Mouse (Mus musculus) midbrain, embryonic 14.5 days (tissue): Measurements from ENCODE around the gene Tank. TPM values are rescaled to one million over a fixed set of nuclear protein-coding genes. Genes with fewer than 3 reads are reported as not detected.

Experiments used
- ATAC-seq: fragments of 200-750 bp; cut with Nextera tagmentation; 2 replicates; pipeline ENCODE4 v1.8.0; 2017; ENCODE audit warnings: moderate number of reproducible peaks, moderate library complexity; ENCODE audit not compliant: low FRiP score, low TSS enrichment
- DNase-seq: peaks from one replicate; pipeline ENCODE4 v3.0.0-alpha.2; 2015
- H3K27ac ChIP-seq: fragments of 300-500 bp; sonication (generic); replicated peaks from 2 replicates; pipeline ENCODE4 v1.5.1; 2014; ENCODE audit warnings: mild to moderate bottlenecking, low read depth, low read length, moderate library complexity
- H3K27me3 ChIP-seq: fragments of 300-500 bp; sonication (generic); 2 replicates; pipeline ENCODE4 v1.6.1; 2014; ENCODE audit warnings: low read length, control low read depth, mixed read lengths; ENCODE audit not compliant: control insufficient read depth, insufficient read depth
- H3K36me3 ChIP-seq: fragments of 300-500 bp; sonication (generic); 2 replicates; pipeline ENCODE4 v1.6.1; 2014; ENCODE audit warnings: low read length, control low read depth; ENCODE audit not compliant: control insufficient read depth, insufficient read depth
- H3K4me1 ChIP-seq: fragments of 300-500 bp; sonication (generic); 2 replicates; pipeline ENCODE4 v1.6.1; 2014; ENCODE audit warnings: mild to moderate bottlenecking, antibody characterized with exemption, low read length, control low read depth; ENCODE audit not compliant: control insufficient read depth, insufficient read depth
- H3K4me2 ChIP-seq: fragments of 300-500 bp; sonication (generic); 2 replicates; pipeline ENCODE4 v1.6.1; 2014; ENCODE audit warnings: mild to moderate bottlenecking, low read length, moderate library complexity
- H3K4me3 ChIP-seq: fragments of 300-500 bp; sonication (generic); replicated peaks from 2 replicates; pipeline ENCODE4 v1.5.1; 2014; ENCODE audit warnings: low read depth, low read length
- H3K9ac ChIP-seq: fragments of 300-500 bp; sonication (generic); replicated peaks from 2 replicates; pipeline ENCODE4 v1.6.1; 2014; ENCODE audit warnings: mild to moderate bottlenecking, low read length, moderate library complexity
- H3K9me3 ChIP-seq: fragments of 300-500 bp; sonication (generic); 2 replicates; pipeline ENCODE4 v1.6.1; 2016; ENCODE audit warnings: low read length, control low read depth, mixed read lengths; ENCODE audit not compliant: control insufficient read depth
- WGBS: fragments of 180-500 bp; shearing (Covaris S2); extraction: QIAGEN DNeasy Blood & Tissue Kit; methylation state at CpG from one replicate; pipeline ENCODE4 v1.1.7; 2014; 5-methylcytosine and 5-hydroxymethylcytosine counted together
- polyA plus RNA-seq: library from polyadenylated mRNA; unstranded; fragments of >200 nt; fragmentation: Nextera tagmentation; extraction: Ambion mirVana; gene quantifications from 2 replicates; pipeline ENCODE4 v1.2.1, GENCODE M21; 2014

The Tank gene
- polyA plus RNA-seq, 1 experiment from 2014 or later, result 37.1 TPM

GRCm38 (mm10) chr2:61623996-61624395 is 45.6 kb downstream of the Tank start:
- Histone ChIP-seq H3K9ac (no peak overlapping the region), H3K27ac (no peak overlapping the region), H3K36me3 (peaks cover 8% of the 10 kb centered on the region), H3K9me3 (0 out of 2 replicates have a peak, but pooled peaks cover 7% of the 10 kb centered on the region), H3K27me3 (no peaks in the 10 kb centered on the region), H3K4me1 (no peaks in the 10 kb centered on the region), H3K4me3 (no peak overlapping the region), H3K4me2 (no peak overlapping the region)
- no peak for DNase-seq
- no peak for ATAC-seq

- WGBS, result 81% methylated on average over 3 of the region's 3 CpGs
- Histone ChIP-seq H3K4me2 (no peak overlapping the region), H3K27ac (no peak overlapping the region), H3K36me3 (peaks cover 4% of the 10 kb centered on the region; the same call in 1 of the 2 replicates), H3K9ac (no peak overlapping the region), H3K9me3 (no peaks in the 10 kb centered on the region), H3K4me3 (no peak overlapping the region), H3K4me1 (no peaks in the 10 kb centered on the region), H3K27me3 (no peaks in the 10 kb centered on the region)
- DNase-seq, result no peak
- no peak for ATAC-seq
Measured at GRCm38 (mm10) chr2:61630864-61631555, 52.6 kb downstream of the Tank start.

- ATAC-seq, result no peak
- Histone ChIP-seq H3K9me3 (no peaks in the 10 kb centered on the region), H3K4me2 (no peak overlapping the region)
Measured at GRCm38 (mm10) chr2:61635099-61635498, 56.7 kb downstream of the Tank start.

GRCm38 (mm10) chr2:61638182-61638581 is 59.8 kb downstream of the Tank start:
- ATAC-seq (no peak), DNase-seq (no peak)

More at GRCm38 (mm10) chr2:61635099-61635498, 56.7 kb downstream of the Tank start:
- Histone ChIP-seq H3K27ac (no peak overlapping the region), H3K27me3 (no peaks in the 10 kb centered on the region), H3K36me3 (no peaks in the 10 kb centered on the region), H3K4me1 (no peaks in the 10 kb centered on the region), H3K4me3 (no peak overlapping the region), H3K9ac (no peak overlapping the region)
- 98% methylated on average over 1 of the region's 1 CpGs for WGBS
- no peak for DNase-seq

GRCm38 (mm10) chr2:61642452-61643368 is 64.3 kb downstream of the Tank start:
- Histone ChIP-seq H3K4me1 (no peaks in the 10 kb centered on the region), H3K4me3 (no peak overlapping the region), H3K9me3 (no peaks in the 10 kb centered on the region), H3K36me3 (no peaks in the 10 kb centered on the region), H3K4me2 (no peak overlapping the region), H3K9ac (no peak overlapping the region), H3K27ac (no peak overlapping the region), H3K27me3 (no peaks in the 10 kb centered on the region)
- WGBS, result 53% methylated on average over 6 of the region's 6 CpGs
- ATAC-seq, result peak; percentile 77; the same call in 1 of the 2 replicates
- peak; percentile 88 for DNase-seq

More at GRCm38 (mm10) chr2:61638182-61638581, 59.8 kb downstream of the Tank start:
- Histone ChIP-seq H3K4me2 (no peak overlapping the region), H3K4me3 (no peak overlapping the region), H3K4me1 (no peaks in the 10 kb centered on the region), H3K9me3 (no peaks in the 10 kb centered on the region), H3K27ac (no peak overlapping the region), H3K9ac (no peak overlapping the region), H3K27me3 (no peaks in the 10 kb centered on the region), H3K36me3 (no peaks in the 10 kb centered on the region)
- WGBS, result 80% methylated on average over 6 of the region's 6 CpGs

- H3K36me3 ChIP-seq, result peaks cover 5% of the 10 kb centered on the region; the same call in 1 of the 2 replicates
Measured at GRCm38 (mm10) chr2:61651206-61651605, 72.8 kb downstream of the Tank start.

GRCm38 (mm10) chr2:61651640-61652039 is 73.3 kb downstream of the Tank start:
- Histone ChIP-seq H3K4me1 (no peaks in the 10 kb centered on the region), H3K9me3 (no peaks in the 10 kb centered on the region), H3K9ac (no peak overlapping the region), H3K27me3 (no peaks in the 10 kb centered on the region), H3K27ac (no peak overlapping the region), H3K4me2 (no peak overlapping the region), H3K36me3 (peaks cover 5% of the 10 kb centered on the region; the same call in 1 of the 2 replicates), H3K4me3 (no peak overlapping the region)
- ATAC-seq, result no peak
- 91% methylated on average over 3 of the region's 3 CpGs for WGBS
- DNase-seq, result no peak

More at GRCm38 (mm10) chr2:61651206-61651605, 72.8 kb downstream of the Tank start:
- no peak for ATAC-seq
- Histone ChIP-seq H3K27ac (no peak overlapping the region), H3K27me3 (no peaks in the 10 kb centered on the region), H3K9ac (no peak overlapping the region), H3K4me3 (no peak overlapping the region), H3K4me1 (no peaks in the 10 kb centered on the region), H3K4me2 (no peak overlapping the region), H3K9me3 (no peaks in the 10 kb centered on the region)
- DNase-seq, result no peak
- WGBS, result 80% methylated on average over 4 of the region's 4 CpGs

GRCm38 (mm10) chr2:61655046-61655381 is 76.6 kb downstream of the Tank start:
- Histone ChIP-seq H3K4me2 (peak overlapping the region; percentile 94), H3K36me3 (peaks cover 2% of the 10 kb centered on the region; the same call in 1 of the 2 replicates), H3K9ac (peak overlapping the region; percentile 84), H3K4me3 (peak overlapping the region; percentile 62), H3K27ac (peak overlapping the region; percentile 94), H3K27me3 (no peaks in the 10 kb centered on the region), H3K9me3 (no peaks in the 10 kb centered on the region), H3K4me1 (peaks cover 2% of the 10 kb centered on the region; the same call in 1 of the 2 replicates)
- ATAC-seq (peak; percentile 8), DNase-seq (no peak)
- WGBS, result 8% methylated on average over 12 of the region's 12 CpGs
